34 mouse cellular contexts compared by ENCODE assay signal in genomic region chr8:64539846-64540472, GRCm38 (mm10).
DNase-seq lines count a peak whose midpoint lies in the region; ATAC-seq and TF ChIP-seq lines count a peak whose summit lies in the region.
"Had no signal": no experiment of that assay in that cellular context is flagged by ENCODE, and none has a peak within 500 bp of the region (broad histone marks: within the 10 kb centered on the region; RNA-seq: fewer than 3 reads in every experiment).

No protein-coding gene starts in this region.

- no peaks in the 10 kb centered on the region for H3K27me3 ChIP-seq in heart, embryonic 16.5 days (ENCODE audit: control insufficient read depth, insufficient read depth, low read length)
- H3K27me3 ChIP-seq in heart, adult 2 months (ENCODE audit: control insufficient read depth, insufficient read depth, low read length), result no peaks in the 10 kb centered on the region
- H3K27me3 ChIP-seq in lung, embryonic 15.5 days, result no peaks in the 10 kb centered on the region
- H3K27me3 ChIP-seq: CH12.LX; embryonic facial prominence, embryonic 12.5 days; forebrain, embryonic 12.5 days; heart, embryonic 13.5 days; hindbrain, embryonic 13.5 days; limb, embryonic 12.5 days; liver, embryonic 12.5 days had no signal

- intact Hi-C loops in heart, adult 2 months (cut with DNase I), result loop anchor here (10.0 kb wide), 1 partner anchor 335 kb away; the partner anchor contains the start of gene Tll1

- peak; percentile 69; the same call in 1 of the 2 replicates for ATAC-seq in heart, embryonic 16.5 days (replicated peaks; ENCODE audit: extremely low read depth, insufficient read depth, low FRiP score)
- ATAC-seq in lung, embryonic 15.5 days (ENCODE audit: borderline replicate concordance, extremely low read depth, low FRiP score, low TSS enrichment), result peak; percentile 31; the same call in 1 of the 2 replicates
- ATAC-seq: intestine, embryonic 16.5 days; liver, embryonic 12.5 days; liver, postnatal 0 days; midbrain, embryonic 16.5 days had no signal

- no peak for TF ChIP-seq CTCF in heart, adult 2 months (IDR thresholded peaks at IDR 0.05)
- no peak for TF ChIP-seq CTCF in embryonic fibroblast, embryonic 13.5 days (IDR thresholded peaks at IDR 0.05; ENCODE audit: borderline replicate concordance, insufficient read depth, low read length)

- WGBS in heart, embryonic 16.5 days, result 44% methylated on average over 4 of the region's 4 CpGs
- WGBS in heart, adult 2 months, result 64% methylated on average over 4 of the region's 4 CpGs
- WGBS in lung, embryonic 15.5 days, result 54% methylated on average over 4 of the region's 4 CpGs

- no peak for TF ChIP-seq EP300 in heart, adult 2 months (IDR thresholded peaks at IDR 0.05; ENCODE audit: insufficient read depth, low read depth, low read length)

- no peaks in the 10 kb centered on the region for H3K79me2 ChIP-seq in heart, adult 2 months (replicated peaks; ENCODE audit: control insufficient read depth, insufficient read depth, low read length)

- TF ChIP-seq POLR2A in heart, adult 2 months (IDR thresholded peaks at IDR 0.05; ENCODE audit: insufficient read depth, low read depth, low read length), result no peak
- no peak for TF ChIP-seq POLR2A in embryonic fibroblast, embryonic 13.5 days (IDR thresholded peaks at IDR 0.05; ENCODE audit: low read depth, low read length)

- no peak overlapping the region for H3K9ac ChIP-seq in heart, embryonic 16.5 days (ENCODE audit: low read length)
- H3K9ac ChIP-seq in heart, adult 2 months (ENCODE audit: low read depth, low read length), result no peak overlapping the region
- no peak overlapping the region for H3K9ac ChIP-seq in lung, embryonic 15.5 days
- H3K9ac ChIP-seq: embryonic facial prominence, embryonic 12.5 days; forebrain, embryonic 12.5 days; heart, embryonic 13.5 days; hindbrain, embryonic 13.5 days; limb, embryonic 12.5 days; liver, embryonic 12.5 days; liver, postnatal 0 days had no signal

- H3K4me1 ChIP-seq in heart, embryonic 16.5 days (ENCODE audit: control insufficient read depth, insufficient read depth, low read length), result no peaks in the 10 kb centered on the region
- H3K4me1 ChIP-seq in heart, adult 2 months (ENCODE audit: control insufficient read depth, insufficient read depth, low read length), result no peaks in the 10 kb centered on the region
- H3K4me1 ChIP-seq in lung, embryonic 15.5 days, result no peaks in the 10 kb centered on the region
- H3K4me1 ChIP-seq in embryonic fibroblast, embryonic 13.5 days (ENCODE audit: control insufficient read depth, insufficient read depth, low read length), result peaks cover 10% of the 10 kb centered on the region
- H3K4me1 ChIP-seq: embryonic facial prominence, embryonic 12.5 days; forebrain, embryonic 12.5 days; heart, embryonic 13.5 days; hindbrain, embryonic 13.5 days; liver, embryonic 12.5 days had no signal

- 0 out of 2 replicates have a peak, but pooled peaks cover 2% of the 10 kb centered on the region for H3K36me3 ChIP-seq in heart, embryonic 16.5 days (ENCODE audit: control insufficient read depth, insufficient read depth)
- H3K36me3 ChIP-seq in heart, adult 2 months (ENCODE audit: control insufficient read depth, insufficient read depth, low read length), result no peaks in the 10 kb centered on the region
- H3K36me3 ChIP-seq in lung, embryonic 15.5 days, result no peaks in the 10 kb centered on the region
- H3K36me3 ChIP-seq: embryonic facial prominence, embryonic 12.5 days; forebrain, embryonic 12.5 days; heart, embryonic 13.5 days; hindbrain, embryonic 13.5 days; limb, embryonic 12.5 days; liver, embryonic 12.5 days had no signal

- no peak for DNase-seq in heart, adult 2 months
- DNase-seq in lung, postnatal 10 days, result no peak
- no peak for DNase-seq in right cerebral cortex, postnatal 14 days
- DNase-seq in MN1 (ENCODE audit: low spot score), result no peak
- DNase-seq: adrenal gland, postnatal 14 days; cerebellum, adult 11 months; cerebellum, adult 9-10 months; cerebellum, postnatal 36 days; gastrocnemius, postnatal 14 days; kidney, adult 8-10 months; kidney, postnatal 4 days; layer of hippocampus, postnatal 36 days; liver, postnatal 0 days; lung, postnatal 14 days; right cerebral cortex, adult 18-20 months; right cerebral cortex, postnatal 4 days; thymus, adult 18-20 months; thymus, postnatal 25 days had no signal

- no peak overlapping the region for H3K4me2 ChIP-seq in heart, embryonic 16.5 days (ENCODE audit: low read depth, low read length)
- no peak overlapping the region for H3K4me2 ChIP-seq in lung, embryonic 15.5 days
- H3K4me2 ChIP-seq: embryonic facial prominence, embryonic 12.5 days; forebrain, embryonic 12.5 days; heart, embryonic 13.5 days; hindbrain, embryonic 13.5 days; limb, embryonic 12.5 days; liver, embryonic 12.5 days; midbrain, embryonic 11.5 days had no signal

- H3K4me3 ChIP-seq in heart, embryonic 16.5 days (ENCODE audit: low read length), result no peak overlapping the region
- H3K4me3 ChIP-seq in heart, adult 2 months, result no peak overlapping the region
- H3K4me3 ChIP-seq in lung, embryonic 15.5 days, result no peak overlapping the region
- H3K4me3 ChIP-seq in embryonic fibroblast, embryonic 13.5 days (ENCODE audit: insufficient read depth, low read length), result no peak overlapping the region
- H3K4me3 ChIP-seq: embryonic facial prominence, embryonic 12.5 days; erythroblast, embryonic 14.5 days; forebrain, embryonic 12.5 days; heart, embryonic 13.5 days; hindbrain, embryonic 13.5 days; limb, embryonic 12.5 days; liver, embryonic 12.5 days had no signal

- H3K9me3 ChIP-seq in heart, embryonic 16.5 days (replicated peaks; ENCODE audit: control insufficient read depth, low read length), result peaks cover 7% of the 10 kb centered on the region
- no peaks in the 10 kb centered on the region for H3K9me3 ChIP-seq in lung, embryonic 15.5 days
- H3K9me3 ChIP-seq: embryonic facial prominence, embryonic 12.5 days; heart, embryonic 13.5 days; hindbrain, embryonic 13.5 days; limb, embryonic 12.5 days; liver, embryonic 12.5 days had no signal

- no peak overlapping the region for H3K27ac ChIP-seq in heart, embryonic 16.5 days (ENCODE audit: low read length)
- H3K27ac ChIP-seq in heart, adult 2 months, result no peak overlapping the region
- no peak overlapping the region for H3K27ac ChIP-seq in lung, embryonic 15.5 days
- H3K27ac ChIP-seq in embryonic fibroblast, embryonic 13.5 days (ENCODE audit: insufficient read depth, low read length), result peak overlapping the region; percentile 83
- H3K27ac ChIP-seq: embryonic facial prominence, embryonic 12.5 days; forebrain, embryonic 12.5 days; heart, embryonic 13.5 days; hindbrain, embryonic 13.5 days; kidney, postnatal 0 days; limb, embryonic 12.5 days; liver, embryonic 12.5 days; stomach, postnatal 0 days had no signal
